Mouse (Mus musculus) midbrain, postnatal 0 days (tissue): Measurements from ENCODE around the gene Dll4. TPM values are rescaled to one million over a fixed set of nuclear protein-coding genes. Genes with fewer than 3 reads are reported as not detected.

ENCODE experiments used
- ATAC-seq: fragments of 200-750 bp; cut with Nextera tagmentation; 2 replicates; pipeline ENCODE4 v1.8.0; 2017; ENCODE audit warnings: moderate number of reproducible peaks, mild to moderate bottlenecking, moderate TSS enrichment, moderate library complexity; ENCODE audit not compliant: low FRiP score
- DNase-seq: peaks from one replicate; pipeline ENCODE4 v3.0.0-alpha.2; 2015; ENCODE audit warnings: low spot score
- H3K27ac ChIP-seq: fragments of 300-500 bp; sonication (generic); 2 replicates; pipeline ENCODE4 v1.5.1; 2014; ENCODE audit warnings: low read depth, mild to moderate bottlenecking, low read length, mixed read lengths
- H3K27me3 ChIP-seq: fragments of 300-500 bp; sonication (generic); 2 replicates; pipeline ENCODE4 v1.6.1; 2014; ENCODE audit warnings: low read length, control low read depth, mixed read lengths; ENCODE audit not compliant: insufficient read depth
- H3K36me3 ChIP-seq: fragments of 300-500 bp; sonication (generic); 2 replicates; pipeline ENCODE4 v1.6.1; 2014; ENCODE audit warnings: low read length, control low read depth, mixed read lengths; ENCODE audit not compliant: insufficient read depth
- H3K4me1 ChIP-seq: fragments of 300-500 bp; sonication (generic); 2 replicates; pipeline ENCODE4 v1.6.1; 2014; ENCODE audit warnings: mild to moderate bottlenecking, control low read depth, antibody characterized with exemption, low read length, mixed read lengths; ENCODE audit not compliant: insufficient read depth
- H3K4me2 ChIP-seq: fragments of 300-500 bp; sonication (generic); 2 replicates; pipeline ENCODE4 v1.6.1; 2014; ENCODE audit warnings: low read depth, mild to moderate bottlenecking, low read length, mixed read lengths; ENCODE audit not compliant: poor library complexity, severe bottlenecking
- H3K4me3 ChIP-seq: fragments of 300-500 bp; sonication (generic); 2 replicates; pipeline ENCODE4 v1.5.1; 2014; ENCODE audit warnings: low read depth, mild to moderate bottlenecking, low read length, moderate library complexity
- H3K9ac ChIP-seq: fragments of 300-500 bp; sonication (generic); replicated peaks from 2 replicates; pipeline ENCODE4 v1.6.1; 2014; ENCODE audit warnings: mild to moderate bottlenecking, low read length, moderate library complexity, mixed read lengths; ENCODE audit not compliant: poor library complexity, severe bottlenecking
- H3K9me3 ChIP-seq: fragments of 300-500 bp; sonication (generic); 2 replicates; pipeline ENCODE4 v1.6.1; 2016; ENCODE audit warnings: low read length, control low read depth
- CTCF ChIP-seq: IDR thresholded peaks from 2 replicates; pipeline ENCODE4 v1.5.1; 2016; ENCODE audit warnings: antibody characterized with exemption, mild to moderate bottlenecking
- WGBS: fragments of 180-500 bp; shearing (Covaris S2); extraction: QIAGEN DNeasy Blood & Tissue Kit; methylation state at CpG from one replicate; pipeline ENCODE4 v1.1.7; 2014; 5-methylcytosine and 5-hydroxymethylcytosine counted together
- polyA plus RNA-seq: library from polyadenylated mRNA; unstranded; fragments of >200 nt; fragmentation: Nextera tagmentation; extraction: Ambion mirVana; gene quantifications from 2 replicates; pipeline ENCODE4 v1.2.1, GENCODE M21; 2015
- total RNA-seq: library from RNA; depleted of rRNA; stranded (reverse); fragments of >200 nt; gene quantifications from 2 replicates; pipeline ENCODE4 v1.2.3, GENCODE M21; 2014

The Dll4 gene
- total and polyA plus RNA-seq, 2 experiments from 2014 or later, result 2.6 to 3.9 TPM

DNA sequence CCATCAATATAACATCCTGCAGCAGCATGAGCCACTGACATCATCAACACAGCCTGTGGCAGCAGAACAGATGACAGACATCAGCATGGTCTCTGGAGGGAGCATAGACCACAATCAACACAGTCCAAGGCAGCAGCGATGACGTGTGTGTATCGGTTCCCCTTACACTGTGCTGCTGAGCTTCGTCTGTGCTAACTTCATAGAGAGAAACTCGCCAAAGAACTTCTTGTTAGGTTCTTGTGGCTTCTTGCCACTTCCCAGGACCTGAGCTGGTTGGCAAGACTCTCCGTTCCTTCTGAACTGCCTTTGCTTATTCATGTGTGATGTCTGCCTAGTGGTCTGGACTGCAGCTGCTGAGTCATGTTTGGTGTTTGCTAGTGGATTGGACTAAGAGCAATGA lies 32.7 kb downstream of the Dll4 start:
- ATAC-seq, result no peak
- Histone ChIP-seq H3K36me3 (peaks cover 12% of the 10 kb centered on the region), H3K9ac (no peak overlapping the region), H3K4me1 (no peaks in the 10 kb centered on the region), H3K4me3 (no peak overlapping the region), H3K9me3 (peaks cover 21% of the 10 kb centered on the region; the same call in 1 of the 2 replicates), H3K27me3 (no peaks in the 10 kb centered on the region), H3K4me2 (no peak overlapping the region), H3K27ac (no peak overlapping the region)
- no peak for DNase-seq
- WGBS, result 93% methylated on average over 6 of the region's 6 CpGs
- no peak for TF ChIP-seq CTCF

DNA sequence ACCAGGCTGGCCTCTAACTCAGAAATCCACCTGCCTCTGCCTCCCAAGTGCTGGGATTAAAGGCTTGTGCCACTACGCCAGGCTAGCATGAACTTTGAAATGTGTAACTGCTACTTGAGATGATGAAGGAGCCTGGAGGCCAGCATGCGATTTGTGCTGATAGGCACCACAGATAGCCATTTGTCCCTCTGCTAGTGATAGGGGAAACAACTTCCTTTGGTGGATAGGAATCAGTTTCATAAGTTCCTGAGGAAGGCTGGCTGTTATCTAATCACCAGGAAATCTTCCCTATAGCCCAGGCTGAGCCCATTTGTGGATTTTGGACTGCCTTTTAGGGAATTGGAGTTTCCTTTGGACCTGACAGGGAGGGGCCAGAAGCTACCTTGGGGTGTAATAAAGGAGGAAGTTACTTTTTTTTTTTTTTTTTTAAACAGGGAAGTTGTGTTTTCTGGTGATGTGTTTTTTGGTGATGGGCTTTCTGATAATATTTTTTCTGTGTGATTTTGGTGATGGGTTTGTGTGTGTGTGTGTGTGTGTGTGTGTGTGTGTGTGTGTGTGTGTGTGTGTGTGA lies 34.2 kb downstream of the Dll4 start:
- Histone ChIP-seq H3K4me2 (no peak overlapping the region), H3K9me3 (peaks cover 21% of the 10 kb centered on the region; the same call in 1 of the 2 replicates), H3K9ac (no peak overlapping the region), H3K4me3 (no peak overlapping the region), H3K36me3 (no peaks in the 10 kb centered on the region), H3K27me3 (no peaks in the 10 kb centered on the region), H3K4me1 (no peaks in the 10 kb centered on the region), H3K27ac (no peak overlapping the region)
- DNase-seq (no peak), ATAC-seq (no peak)
- no peak for TF ChIP-seq CTCF
- WGBS, result 89% methylated on average over 2 of the region's 2 CpGs

DNA sequence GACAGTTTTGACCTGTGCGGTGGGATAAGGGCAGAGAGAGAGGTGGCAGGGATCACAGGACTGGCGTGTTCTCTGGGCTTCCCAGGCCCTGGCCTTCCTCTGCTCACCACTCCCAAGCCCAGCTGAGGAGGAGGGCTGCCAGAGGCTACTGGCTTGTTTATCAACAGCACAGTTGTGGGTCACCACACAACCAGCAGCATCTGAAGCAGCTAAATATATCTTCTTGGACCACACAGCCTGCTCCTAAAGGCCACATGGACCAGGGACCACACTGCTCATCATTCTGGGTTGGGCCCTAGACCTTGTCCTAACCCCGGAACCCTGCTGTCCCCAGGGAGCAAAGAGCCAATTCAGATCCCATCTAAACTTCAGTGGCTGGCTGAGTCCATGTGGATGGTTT lies 39.4 kb downstream of the Dll4 start:
- Histone ChIP-seq H3K27ac (no peak overlapping the region), H3K4me2 (no peak overlapping the region), H3K4me1 (no peaks in the 10 kb centered on the region), H3K27me3 (no peaks in the 10 kb centered on the region), H3K9me3 (peaks cover 21% of the 10 kb centered on the region; the same call in 1 of the 2 replicates), H3K4me3 (no peak overlapping the region), H3K36me3 (peaks cover 4% of the 10 kb centered on the region; the same call in 1 of the 2 replicates), H3K9ac (no peak overlapping the region)
- ATAC-seq (no peak), DNase-seq (no peak)
- TF ChIP-seq CTCF, result no peak
- WGBS, result 74% methylated on average over 3 of the region's 3 CpGs

- 80% methylated on average over 3 of the region's 3 CpGs for WGBS
- Histone ChIP-seq H3K4me1 (no peaks in the 10 kb centered on the region), H3K36me3 (peaks cover 10% of the 10 kb centered on the region; the same call in 1 of the 2 replicates), H3K27ac (no peak overlapping the region), H3K4me2 (no peak overlapping the region), H3K4me3 (no peak overlapping the region), H3K9ac (no peak overlapping the region), H3K27me3 (no peaks in the 10 kb centered on the region), H3K9me3 (0 out of 2 replicates have a peak, but pooled peaks cover 2% of the 10 kb centered on the region)
- TF ChIP-seq CTCF, result no peak
- ATAC-seq (no peak), DNase-seq (no peak)
Observed at GRCm38 (mm10) chr2:119367346-119367745, 41.8 kb downstream of the Dll4 start.

- no peaks in the 10 kb centered on the region for H3K9me3 ChIP-seq
- no peaks in the 10 kb centered on the region for H3K27me3 ChIP-seq
- H3K36me3 ChIP-seq, result peaks cover 35% of the 10 kb centered on the region
- TF ChIP-seq CTCF, result no peak
- no peak overlapping the region for H3K4me3 ChIP-seq
- ATAC-seq (no peak), DNase-seq (no peak)
- no peak overlapping the region for H3K4me2 ChIP-seq
- 96% methylated on average over 10 of the region's 10 CpGs for WGBS
- no peak overlapping the region for H3K9ac ChIP-seq
- H3K4me1 ChIP-seq, result no peaks in the 10 kb centered on the region
- no peak overlapping the region for H3K27ac ChIP-seq
Observed at GRCm38 (mm10) chr2:119370116-119370515, 44.5 kb downstream of the Dll4 start.

GRCm38 (mm10) chr2:119377286-119377685 lies 51.7 kb downstream of the Dll4 start:
- 77% methylated on average over 9 of the region's 9 CpGs for WGBS
- no peak for TF ChIP-seq CTCF
- H3K9me3 ChIP-seq, result no peaks in the 10 kb centered on the region
- H3K4me2 ChIP-seq, result no peak overlapping the region
- no peak overlapping the region for H3K27ac ChIP-seq
- ATAC-seq (no peak), DNase-seq (no peak)
- no peaks in the 10 kb centered on the region for H3K4me1 ChIP-seq
- H3K36me3 ChIP-seq, result peaks cover 77% of the 10 kb centered on the region
- no peaks in the 10 kb centered on the region for H3K27me3 ChIP-seq
- H3K4me3 ChIP-seq, result no peak overlapping the region
- H3K9ac ChIP-seq, result no peak overlapping the region
